Mouse (Mus musculus): Measurements from ENCODE around the gene 1700028J19Rik. TPM values are rescaled to one million over a fixed set of nuclear protein-coding genes. Genes with fewer than 3 reads are reported as not detected.
"Not testable (repeated sequence)": the region's sequence is repeated elsewhere in the genome, so short reads cannot be mapped to it uniquely, and the experiment has no call there.

1700028J19Rik gene
- polyA plus RNA-seq, 1 experiment from 2014 or later: 1.8 TPM

DNA sequence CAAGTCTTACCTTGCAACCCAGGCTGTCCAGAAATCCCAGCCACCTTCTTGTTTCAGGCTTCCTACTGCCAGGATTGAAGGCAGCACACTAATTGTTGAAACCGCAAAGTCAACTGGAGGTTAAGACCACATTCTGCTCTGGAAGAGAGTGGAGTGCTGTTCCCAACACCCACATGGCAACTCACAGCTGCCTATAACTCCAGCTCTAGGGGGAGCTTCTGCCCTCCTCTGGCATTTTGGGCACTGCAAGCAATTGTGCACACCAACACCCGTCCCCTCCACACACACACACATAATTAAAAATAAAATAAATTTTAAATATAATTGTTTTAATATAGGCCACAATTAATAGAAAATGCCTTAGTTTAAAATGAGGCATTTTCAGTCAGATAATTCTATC lies 5.3 kb downstream of the 1700028J19Rik start:
- Histone ChIP-seq H3K27me3 (ENCODE audit: control insufficient read depth, insufficient read depth, low read length) (no peaks in the 10 kb centered on the region), H3K27ac (replicated peaks; ENCODE audit: low read depth, low read length) (no peak overlapping the region), H3K4me1 (ENCODE audit: control insufficient read depth, insufficient read depth, low read length) (peaks cover 5% of the 10 kb centered on the region; the same call in 1 of the 2 replicates), H3K4me3 (replicated peaks; ENCODE audit: low read depth, low read length) (no peak overlapping the region), H3K36me3 (ENCODE audit: control insufficient read depth, insufficient read depth, low read length) (no peaks in the 10 kb centered on the region), H3K9me3 (ENCODE audit: control insufficient read depth, low read length) (no peaks in the 10 kb centered on the region), H3K9ac (replicated peaks; ENCODE audit: low read length) (no peak overlapping the region), H3K4me2 (ENCODE audit: low read length) (no peak overlapping the region)
- no peak for ATAC-seq (ENCODE audit: low FRiP score, low TSS enrichment)
- 67% methylated on average over 2 of the region's 2 CpGs for WGBS
- no peak for DNase-seq

DNA sequence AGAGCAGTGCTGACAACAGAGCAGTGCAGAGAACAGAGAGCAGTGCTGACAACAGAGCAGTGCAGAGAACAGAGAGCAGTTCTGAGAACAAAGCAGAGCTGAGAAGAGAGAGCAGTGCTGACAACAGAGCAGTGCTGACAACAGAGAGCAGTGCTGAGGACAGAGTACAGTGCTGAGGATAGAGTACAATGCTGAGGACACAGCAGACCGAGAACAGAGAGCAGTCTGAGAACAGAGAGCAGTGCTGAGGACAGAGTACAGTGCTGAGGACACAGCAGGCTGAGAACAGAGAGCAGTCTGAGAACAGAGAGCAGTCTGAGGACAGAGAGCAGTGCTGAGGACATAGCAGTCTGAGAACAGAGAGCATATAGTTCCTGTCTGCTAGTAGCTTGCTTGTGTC lies 5.8 kb downstream of the 1700028J19Rik start:
- H3K4me2 ChIP-seq (ENCODE audit: low read length): no peak overlapping the region
- 73% methylated on average over 1 of the region's 1 CpGs for WGBS
- no peak overlapping the region for H3K4me3 ChIP-seq (replicated peaks; ENCODE audit: low read depth, low read length)
- H3K27me3 ChIP-seq (ENCODE audit: control insufficient read depth, insufficient read depth, low read length): no peaks in the 10 kb centered on the region
- H3K36me3 ChIP-seq (ENCODE audit: control insufficient read depth, insufficient read depth, low read length): no peaks in the 10 kb centered on the region
- DNase-seq (no peak), ATAC-seq (ENCODE audit: low FRiP score, low TSS enrichment) (no peak)
- H3K9ac ChIP-seq (replicated peaks; ENCODE audit: low read length): no peak overlapping the region
- H3K4me1 ChIP-seq (ENCODE audit: control insufficient read depth, insufficient read depth, low read length): peaks cover 5% of the 10 kb centered on the region; the same call in 1 of the 2 replicates
- no peaks in the 10 kb centered on the region for H3K9me3 ChIP-seq (ENCODE audit: control insufficient read depth, low read length)
- no peak overlapping the region for H3K27ac ChIP-seq (replicated peaks; ENCODE audit: low read depth, low read length)

DNA sequence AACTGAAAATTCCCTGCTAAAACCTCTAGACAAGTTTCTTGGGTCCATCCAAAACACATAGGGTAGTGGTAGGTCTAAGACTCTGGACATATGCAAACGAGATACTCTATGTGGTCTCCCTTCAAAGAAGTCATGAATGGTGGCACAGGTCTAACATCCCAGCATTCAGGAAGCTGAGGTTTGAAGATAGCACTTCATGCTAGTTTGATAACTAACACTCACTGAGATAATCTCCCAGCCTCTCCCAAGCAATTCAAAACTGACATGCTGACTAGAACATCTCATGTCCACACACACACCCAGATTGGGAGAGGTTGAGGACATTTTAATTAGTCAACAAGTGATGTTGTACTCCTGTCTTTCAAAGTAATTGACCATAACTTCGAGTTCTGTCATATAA lies 6.6 kb downstream of the 1700028J19Rik start:
- no peaks in the 10 kb centered on the region for H3K9me3 ChIP-seq (ENCODE audit: control insufficient read depth, low read length)
- no peak for DNase-seq
- WGBS: 64% methylated on average over 2 of the region's 2 CpGs
- H3K4me3 ChIP-seq (replicated peaks; ENCODE audit: low read depth, low read length): no peak overlapping the region
- H3K36me3 ChIP-seq (ENCODE audit: control insufficient read depth, insufficient read depth, low read length): no peaks in the 10 kb centered on the region
- no peak overlapping the region for H3K9ac ChIP-seq (replicated peaks; ENCODE audit: low read length)
- H3K27me3 ChIP-seq (ENCODE audit: control insufficient read depth, insufficient read depth, low read length): no peaks in the 10 kb centered on the region
- no peak for ATAC-seq (ENCODE audit: low FRiP score, low TSS enrichment)
- no peak overlapping the region for H3K4me2 ChIP-seq (ENCODE audit: low read length)
- no peaks in the 10 kb centered on the region for H3K4me1 ChIP-seq (ENCODE audit: control insufficient read depth, insufficient read depth, low read length)
- no peak overlapping the region for H3K27ac ChIP-seq (replicated peaks; ENCODE audit: low read depth, low read length)

DNA sequence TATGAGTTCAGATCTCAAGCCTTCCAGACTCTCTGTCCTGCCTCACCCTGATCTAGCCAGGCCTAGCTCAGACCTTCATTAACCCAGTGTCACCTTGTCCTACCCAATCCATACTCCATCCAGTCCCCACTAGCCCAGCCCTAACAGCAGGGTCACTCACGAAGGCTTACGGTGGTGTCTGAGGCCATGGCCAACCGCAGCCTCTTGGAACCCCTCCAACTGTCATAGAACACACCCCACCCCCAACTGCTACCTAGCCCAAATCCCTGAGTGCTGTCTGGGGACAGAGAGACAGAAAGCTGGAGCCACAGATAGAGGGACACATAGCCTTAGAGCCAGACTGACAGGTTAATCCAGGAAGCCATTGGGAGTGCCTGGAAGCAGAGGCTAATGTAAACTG lies 10.6 kb downstream of the 1700028J19Rik start, which contains the start of gene Gm36864:
Gene Gm36864 (plus strand): TSS at position 269 of the 400 bp plus-strand sequence.
- Histone ChIP-seq H3K9me3 (ENCODE audit: control insufficient read depth, low read length) (no peaks in the 10 kb centered on the region), H3K27me3 (ENCODE audit: control insufficient read depth, insufficient read depth, low read length) (no peaks in the 10 kb centered on the region), H3K27ac (replicated peaks; ENCODE audit: low read depth, low read length) (no peak within 1 kb of the TSS), H3K4me2 (ENCODE audit: low read length) (no peak within 1 kb of the TSS), H3K9ac (replicated peaks; ENCODE audit: low read length) (no peak within 1 kb of the TSS), H3K4me1 (ENCODE audit: control insufficient read depth, insufficient read depth, low read length) (no peaks in the 10 kb centered on the region), H3K36me3 (ENCODE audit: control insufficient read depth, insufficient read depth, low read length) (no peaks in the 10 kb centered on the region), H3K4me3 (replicated peaks; ENCODE audit: low read depth, low read length) (no peak within 1 kb of the TSS)
- ATAC-seq (ENCODE audit: low FRiP score, low TSS enrichment) (no peak), DNase-seq (no peak)
- WGBS: 83% methylated on average over 3 of the region's 3 CpGs

DNA sequence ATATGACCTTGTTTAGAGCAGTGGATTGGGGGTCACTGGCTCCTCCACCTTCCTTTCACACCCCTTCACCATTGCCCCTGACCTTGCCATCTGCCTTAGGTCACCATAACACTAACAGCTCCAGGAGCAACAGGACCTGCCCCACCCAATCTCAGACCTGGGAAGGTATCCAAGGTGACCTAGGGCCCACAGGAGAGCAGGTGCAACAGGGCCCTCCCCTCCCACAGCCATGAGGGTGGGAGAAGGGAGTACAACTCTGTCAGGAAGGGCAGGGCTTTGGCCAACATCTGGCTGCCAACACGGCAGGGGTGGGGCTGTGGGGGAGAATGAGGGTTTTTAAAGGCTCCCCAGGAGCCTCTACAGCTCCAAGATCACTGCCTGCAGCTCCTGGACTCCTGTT lies 21.4 kb downstream of the 1700028J19Rik start, which contains the start of gene Klk1:
Gene Klk1 (plus strand): TSS at position 285 of the 400 bp plus-strand sequence.
- H3K27ac ChIP-seq (replicated peaks; ENCODE audit: low read depth, low read length): no peak within 1 kb of the TSS
- H3K4me2 ChIP-seq (ENCODE audit: low read length): no peak within 1 kb of the TSS
- H3K9me3 ChIP-seq (ENCODE audit: control insufficient read depth, low read length): no peaks in the 10 kb centered on the region
- 36% methylated on average over 1 of the region's 1 CpGs for WGBS
- H3K9ac ChIP-seq (replicated peaks; ENCODE audit: low read length): no peak within 1 kb of the TSS
- no peaks in the 10 kb centered on the region for H3K27me3 ChIP-seq (ENCODE audit: control insufficient read depth, insufficient read depth, low read length)
- H3K4me3 ChIP-seq (replicated peaks; ENCODE audit: low read depth, low read length): no peak within 1 kb of the TSS
- no peak for DNase-seq
- no peak for ATAC-seq (ENCODE audit: low FRiP score, low TSS enrichment)
- no peaks in the 10 kb centered on the region for H3K36me3 ChIP-seq (ENCODE audit: control insufficient read depth, insufficient read depth, low read length)
- no peaks in the 10 kb centered on the region for H3K4me1 ChIP-seq (ENCODE audit: control insufficient read depth, insufficient read depth, low read length)

DNA sequence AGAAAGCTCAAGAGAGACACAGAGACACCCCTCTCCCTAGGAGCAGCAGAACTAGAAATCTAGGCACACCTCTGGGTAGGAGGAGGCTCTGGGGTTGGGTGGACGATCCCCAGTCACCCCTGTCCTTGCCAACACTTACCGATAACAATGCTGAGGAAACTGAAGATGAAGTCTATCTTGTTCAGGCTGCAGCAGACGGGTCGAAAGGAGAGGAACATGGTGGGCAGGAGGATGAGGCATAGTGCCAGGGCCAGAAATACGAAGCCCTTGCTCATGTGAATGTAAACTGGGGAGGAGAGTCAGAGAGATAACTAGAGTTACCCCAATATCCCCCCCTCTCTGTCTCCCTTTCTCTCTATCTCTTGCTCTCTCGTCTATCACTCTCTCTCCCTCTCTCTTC lies 24.2 kb downstream of the 1700028J19Rik start:
- not testable (repeated sequence) for H3K4me3 ChIP-seq (replicated peaks; ENCODE audit: low read depth, low read length); H3K27me3 ChIP-seq (ENCODE audit: control insufficient read depth, insufficient read depth, low read length); H3K4me2 ChIP-seq (ENCODE audit: low read length); H3K9me3 ChIP-seq (ENCODE audit: control insufficient read depth, low read length); H3K27ac ChIP-seq (replicated peaks; ENCODE audit: low read depth, low read length); H3K36me3 ChIP-seq (ENCODE audit: control insufficient read depth, insufficient read depth, low read length); H3K4me1 ChIP-seq (ENCODE audit: control insufficient read depth, insufficient read depth, low read length); DNase-seq; ATAC-seq (ENCODE audit: low FRiP score, low TSS enrichment); H3K9ac ChIP-seq (replicated peaks; ENCODE audit: low read length)
- 88% methylated on average over 6 of the region's 6 CpGs for WGBS

DNA sequence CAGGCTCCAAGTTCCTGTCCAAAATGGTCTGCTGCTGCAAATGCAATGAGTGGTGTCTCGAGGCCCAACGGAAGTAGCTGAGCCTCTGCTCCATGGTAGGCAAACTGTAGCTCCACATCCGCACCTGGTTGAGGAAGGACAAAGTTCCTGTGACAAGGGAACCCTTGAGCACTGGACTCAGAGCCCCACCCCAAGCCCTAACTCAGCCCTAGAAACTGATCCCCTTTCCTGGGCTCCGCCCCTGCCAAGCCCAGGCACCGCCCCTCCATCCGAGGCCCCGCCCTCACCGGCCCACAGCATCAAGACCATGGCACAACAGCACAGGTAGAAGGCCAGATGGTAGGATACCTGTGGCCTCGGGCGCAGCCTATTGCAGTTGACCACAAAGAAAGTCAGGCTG lies 24.9 kb downstream of the 1700028J19Rik start:
- H3K4me3 ChIP-seq (replicated peaks; ENCODE audit: low read depth, low read length); H3K9ac ChIP-seq (replicated peaks; ENCODE audit: low read length); DNase-seq; ATAC-seq (ENCODE audit: low FRiP score, low TSS enrichment); H3K4me1 ChIP-seq (ENCODE audit: control insufficient read depth, insufficient read depth, low read length); H3K36me3 ChIP-seq (ENCODE audit: control insufficient read depth, insufficient read depth, low read length); H3K27ac ChIP-seq (replicated peaks; ENCODE audit: low read depth, low read length); H3K27me3 ChIP-seq (ENCODE audit: control insufficient read depth, insufficient read depth, low read length); H3K4me2 ChIP-seq (ENCODE audit: low read length); H3K9me3 ChIP-seq (ENCODE audit: control insufficient read depth, low read length): not testable (repeated sequence)
- 78% methylated on average over 8 of the region's 10 CpGs for WGBS

DNA sequence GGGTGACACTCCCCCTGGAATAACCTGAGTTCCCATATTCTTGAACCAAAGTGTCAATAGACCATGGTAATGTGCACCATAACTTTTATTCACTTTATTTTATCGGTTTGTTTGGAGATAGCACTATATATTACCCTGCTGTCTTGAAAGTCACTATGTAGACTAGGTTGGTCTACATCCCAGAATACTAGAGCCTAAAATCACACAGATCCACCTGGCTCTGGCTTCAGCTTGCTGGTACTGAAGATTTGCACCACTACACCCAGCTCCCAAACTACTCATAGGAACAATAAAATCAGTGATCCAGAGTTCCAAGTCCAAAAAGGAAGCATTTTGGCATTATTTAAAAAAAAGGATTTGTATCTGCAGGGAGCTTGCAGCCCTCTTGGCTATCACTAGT lies 30.9 kb downstream of the 1700028J19Rik start, which contains the start of gene Klk1b5:
Gene Klk1b5 (plus strand): TSS at position 301 of the 400 bp plus-strand sequence.
- Histone ChIP-seq H3K36me3 (ENCODE audit: control insufficient read depth, insufficient read depth, low read length) (no peaks in the 10 kb centered on the region), H3K4me1 (ENCODE audit: control insufficient read depth, insufficient read depth, low read length) (no peaks in the 10 kb centered on the region), H3K9ac (replicated peaks; ENCODE audit: low read length) (no peak within 1 kb of the TSS), H3K4me3 (replicated peaks; ENCODE audit: low read depth, low read length) (no peak within 1 kb of the TSS), H3K27me3 (ENCODE audit: control insufficient read depth, insufficient read depth, low read length) (no peaks in the 10 kb centered on the region), H3K27ac (replicated peaks; ENCODE audit: low read depth, low read length) (no peak within 1 kb of the TSS), H3K4me2 (ENCODE audit: low read length) (no peak within 1 kb of the TSS), H3K9me3 (ENCODE audit: control insufficient read depth, low read length) (no peaks in the 10 kb centered on the region)
- WGBS: 85% methylated on average over 1 of the region's 1 CpGs
- no peak for ATAC-seq (ENCODE audit: low FRiP score, low TSS enrichment)
- no peak for DNase-seq

DNA sequence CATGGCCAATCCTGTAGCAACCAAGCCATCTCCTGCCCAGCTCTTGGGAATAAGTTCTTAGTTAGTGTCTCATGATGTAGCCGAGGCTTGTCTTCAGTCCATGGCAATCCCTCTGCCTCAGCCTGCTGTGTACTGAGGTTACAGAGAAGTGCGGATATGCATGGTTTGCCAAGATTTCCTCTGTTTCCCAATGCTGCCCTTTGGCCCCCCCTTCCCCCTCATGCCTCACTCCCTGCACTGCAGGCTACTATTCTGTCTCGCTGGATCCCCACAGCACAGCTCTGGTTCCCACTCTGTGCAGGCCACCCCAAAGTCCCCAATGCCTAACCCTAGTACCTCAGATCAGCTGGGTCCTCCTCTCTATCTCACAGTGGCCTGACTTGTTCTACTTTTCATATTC lies 38.2 kb downstream of the 1700028J19Rik start:
- H3K27ac ChIP-seq (replicated peaks; ENCODE audit: low read depth, low read length): no peak overlapping the region
- no peaks in the 10 kb centered on the region for H3K27me3 ChIP-seq (ENCODE audit: control insufficient read depth, insufficient read depth, low read length)
- no peaks in the 10 kb centered on the region for H3K9me3 ChIP-seq (ENCODE audit: control insufficient read depth, low read length)
- H3K4me1 ChIP-seq (ENCODE audit: control insufficient read depth, insufficient read depth, low read length): no peaks in the 10 kb centered on the region
- no peaks in the 10 kb centered on the region for H3K36me3 ChIP-seq (ENCODE audit: control insufficient read depth, insufficient read depth, low read length)
- WGBS: 82% methylated on average over 3 of the region's 3 CpGs
- no peak overlapping the region for H3K4me2 ChIP-seq (ENCODE audit: low read length)
- no peak overlapping the region for H3K9ac ChIP-seq (replicated peaks; ENCODE audit: low read length)
- DNase-seq: no peak
- no peak for ATAC-seq (ENCODE audit: low FRiP score, low TSS enrichment)
- no peak overlapping the region for H3K4me3 ChIP-seq (replicated peaks; ENCODE audit: low read depth, low read length)

All from midbrain, embryonic 14.5 days (tissue).